Mouse (Mus musculus): Measurements from ENCODE around the gene Rap1gap2. TPM values are rescaled to one million over a fixed set of nuclear protein-coding genes. Genes with fewer than 3 reads are reported as not detected.

Gene Rap1gap2
- polyA plus RNA-seq, 1 experiment from 2014 or later, result 0.75 TPM

- Histone ChIP-seq H3K36me3 (replicated peaks; ENCODE audit: insufficient read depth, low read length) (no peaks in the 10 kb centered on the region), H3K9ac (replicated peaks) (no peak overlapping the region), H3K4me1 (ENCODE audit: insufficient read depth) (no peaks in the 10 kb centered on the region), H3K4me3 (ENCODE audit: low read depth, low read length) (no peak overlapping the region), H3K4me2 (ENCODE audit: low read depth, low read length) (no peak overlapping the region), H3K27ac (ENCODE audit: low read depth) (no peak overlapping the region), H3K9me3 (ENCODE audit: low read length) (no peaks in the 10 kb centered on the region), H3K27me3 (ENCODE audit: insufficient read depth, low read length) (no peaks in the 10 kb centered on the region)
- DNase-seq (no peak), ATAC-seq (no peak)
- 74% methylated on average over 6 of the region's 6 CpGs for WGBS (ENCODE audit: insufficient replicate concordance)
- TF ChIP-seq CTCF (IDR thresholded peaks at IDR 0.05; ENCODE audit: low read depth) (no peak), EP300 (IDR thresholded peaks at IDR 0.05; ENCODE audit: low read depth) (no peak)
Measured at GRCm38 (mm10) chr11:74483153-74483817, 127.4 kb downstream of the Rap1gap2 start.

- 78% methylated on average over 5 of the region's 5 CpGs for WGBS (ENCODE audit: insufficient replicate concordance)
Measured at GRCm38 (mm10) chr11:74481797-74482196, 128.9 kb downstream of the Rap1gap2 start.

GRCm38 (mm10) chr11:74479715-74480289, 130.9 kb downstream of the Rap1gap2 start:
- no peak overlapping the region for H3K27ac ChIP-seq (ENCODE audit: low read depth)
- no peak overlapping the region for H3K9ac ChIP-seq (replicated peaks)
- ATAC-seq (no peak), DNase-seq (no peak)
- H3K36me3 ChIP-seq (replicated peaks; ENCODE audit: insufficient read depth, low read length), result no peaks in the 10 kb centered on the region
- H3K4me3 ChIP-seq (ENCODE audit: low read depth, low read length), result no peak overlapping the region
- H3K4me2 ChIP-seq (ENCODE audit: low read depth, low read length), result no peak overlapping the region
- no peaks in the 10 kb centered on the region for H3K4me1 ChIP-seq (ENCODE audit: insufficient read depth)
- WGBS (ENCODE audit: insufficient replicate concordance), result 79% methylated on average over 5 of the region's 5 CpGs
- H3K27me3 ChIP-seq (ENCODE audit: insufficient read depth, low read length), result no peaks in the 10 kb centered on the region
- H3K9me3 ChIP-seq (ENCODE audit: low read length), result no peaks in the 10 kb centered on the region
- TF ChIP-seq CTCF (IDR thresholded peaks at IDR 0.05; ENCODE audit: low read depth) (no peak), EP300 (IDR thresholded peaks at IDR 0.05; ENCODE audit: low read depth) (no peak)

More at GRCm38 (mm10) chr11:74481797-74482196, 128.9 kb downstream of the Rap1gap2 start:
- no peaks in the 10 kb centered on the region for H3K9me3 ChIP-seq (ENCODE audit: low read length)
- ATAC-seq (no peak), DNase-seq (no peak)
- H3K27me3 ChIP-seq (ENCODE audit: insufficient read depth, low read length), result no peaks in the 10 kb centered on the region
- H3K4me2 ChIP-seq (ENCODE audit: low read depth, low read length), result no peak overlapping the region
- no peaks in the 10 kb centered on the region for H3K36me3 ChIP-seq (replicated peaks; ENCODE audit: insufficient read depth, low read length)
- H3K4me3 ChIP-seq (ENCODE audit: low read depth, low read length), result no peak overlapping the region
- no peak overlapping the region for H3K9ac ChIP-seq (replicated peaks)
- H3K27ac ChIP-seq (ENCODE audit: low read depth), result no peak overlapping the region
- no peaks in the 10 kb centered on the region for H3K4me1 ChIP-seq (ENCODE audit: insufficient read depth)
- TF ChIP-seq EP300 (IDR thresholded peaks at IDR 0.05; ENCODE audit: low read depth) (no peak), CTCF (IDR thresholded peaks at IDR 0.05; ENCODE audit: low read depth) (peak; percentile 32)

GRCm38 (mm10) chr11:74478877-74479276, 131.8 kb downstream of the Rap1gap2 start:
- Histone ChIP-seq H3K9me3 (ENCODE audit: low read length) (no peaks in the 10 kb centered on the region), H3K4me2 (ENCODE audit: low read depth, low read length) (no peak overlapping the region), H3K27ac (ENCODE audit: low read depth) (no peak overlapping the region), H3K9ac (replicated peaks) (no peak overlapping the region), H3K4me3 (ENCODE audit: low read depth, low read length) (no peak overlapping the region), H3K4me1 (ENCODE audit: insufficient read depth) (no peaks in the 10 kb centered on the region), H3K27me3 (ENCODE audit: insufficient read depth, low read length) (no peaks in the 10 kb centered on the region), H3K36me3 (replicated peaks; ENCODE audit: insufficient read depth, low read length) (no peaks in the 10 kb centered on the region)
- no peak for TF ChIP-seq CTCF (IDR thresholded peaks at IDR 0.05; ENCODE audit: low read depth)
- TF ChIP-seq EP300 (IDR thresholded peaks at IDR 0.05; ENCODE audit: low read depth), result no peak
- ATAC-seq (no peak), DNase-seq (no peak)
- WGBS (ENCODE audit: insufficient replicate concordance), result 82% methylated on average over 2 of the region's 2 CpGs

GRCm38 (mm10) chr11:74472671-74473070, 138.0 kb downstream of the Rap1gap2 start:
- no peak overlapping the region for H3K4me3 ChIP-seq (ENCODE audit: low read depth, low read length)
- no peaks in the 10 kb centered on the region for H3K36me3 ChIP-seq (replicated peaks; ENCODE audit: insufficient read depth, low read length)
- H3K27me3 ChIP-seq (ENCODE audit: insufficient read depth, low read length), result no peaks in the 10 kb centered on the region
- TF ChIP-seq EP300 (IDR thresholded peaks at IDR 0.05; ENCODE audit: low read depth) (no peak), CTCF (IDR thresholded peaks at IDR 0.05; ENCODE audit: low read depth) (no peak)
- 77% methylated on average over 10 of the region's 10 CpGs for WGBS (ENCODE audit: insufficient replicate concordance)
- DNase-seq, result no peak
- no peaks in the 10 kb centered on the region for H3K4me1 ChIP-seq (ENCODE audit: insufficient read depth)
- no peak for ATAC-seq
- no peak overlapping the region for H3K27ac ChIP-seq (ENCODE audit: low read depth)
- no peak overlapping the region for H3K9ac ChIP-seq (replicated peaks)
- no peaks in the 10 kb centered on the region for H3K9me3 ChIP-seq (ENCODE audit: low read length)
- no peak overlapping the region for H3K4me2 ChIP-seq (ENCODE audit: low read depth, low read length)

GRCm38 (mm10) chr11:74468195-74468594, 142.5 kb downstream of the Rap1gap2 start:
- Histone ChIP-seq H3K9ac (replicated peaks) (no peak overlapping the region), H3K4me3 (ENCODE audit: low read depth, low read length) (no peak overlapping the region), H3K27ac (ENCODE audit: low read depth) (no peak overlapping the region), H3K36me3 (replicated peaks; ENCODE audit: insufficient read depth, low read length) (no peaks in the 10 kb centered on the region), H3K4me1 (ENCODE audit: insufficient read depth) (no peaks in the 10 kb centered on the region), H3K9me3 (ENCODE audit: low read length) (no peaks in the 10 kb centered on the region), H3K4me2 (ENCODE audit: low read depth, low read length) (no peak overlapping the region), H3K27me3 (ENCODE audit: insufficient read depth, low read length) (no peaks in the 10 kb centered on the region)
- peak; percentile 29 for DNase-seq
- 42% methylated on average over 6 of the region's 6 CpGs for WGBS (ENCODE audit: insufficient replicate concordance)
- ATAC-seq, result 0 out of 2 replicates have a peak, but pooled peaks have one; percentile 29
- no peak for TF ChIP-seq CTCF (IDR thresholded peaks at IDR 0.05; ENCODE audit: low read depth)
- TF ChIP-seq EP300 (IDR thresholded peaks at IDR 0.05; ENCODE audit: low read depth), result no peak

All from liver, postnatal 0 days (tissue).